Mouse (Mus musculus): ENCODE measurements around the gene Tob1. TPM values are rescaled to one million over a fixed set of nuclear protein-coding genes. Genes with fewer than 3 reads are reported as not detected.
A peak's percentile ranks its signal among the peaks of the same experiment; 100 is the strongest.

Tob1 gene
- total and polyA plus RNA-seq, 3 experiments, result 2.4 to 7.5 TPM; not detected in 1

DNA sequence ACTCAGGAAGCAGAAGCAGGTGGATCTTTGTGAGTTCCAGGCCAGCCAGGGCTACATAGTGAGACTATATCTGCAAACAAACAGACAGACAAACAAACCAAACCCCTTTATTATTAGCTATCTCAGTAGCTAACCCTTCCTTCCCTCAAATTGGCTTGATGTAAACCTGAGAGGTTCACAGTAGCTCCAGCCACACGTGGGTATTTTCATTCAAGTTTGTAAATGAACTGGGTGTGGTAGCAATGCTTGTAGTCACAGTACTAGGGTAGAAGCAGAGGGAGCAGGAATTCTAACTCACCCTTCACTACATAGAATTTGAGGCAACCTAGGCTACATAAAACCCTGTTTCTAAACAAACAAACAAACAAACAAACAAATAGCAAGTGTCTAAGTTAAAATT is 31.5 kb upstream of the Tob1 start:
- TF ChIP-seq HCFC1 (IDR thresholded peaks at IDR 0.05; ENCODE audit: low read depth, low read length) (no peak), POLR2AphosphoS2 (IDR thresholded peaks at IDR 0.05; ENCODE audit: low read length) (no peak), TCF12 (IDR thresholded peaks at IDR 0.05; ENCODE audit: low read depth, low read length) (no peak), POLR2AphosphoS5 (IDR thresholded peaks at IDR 0.05; ENCODE audit: borderline replicate concordance, low read depth, low read length) (no peak), ETS1 (IDR thresholded peaks at IDR 0.05; ENCODE audit: low read depth, low read length) (no peak), CTCF (IDR thresholded peaks at IDR 0.05 in 2 of 3, conservative IDR thresholded peaks at IDR 0.05 in 1 of 3; ENCODE audit: control insufficient read depth in 1 of 3, insufficient read depth in 1 of 3, low read depth in 2 of 3, low read length in 3 of 3, poor library complexity in 1 of 3, severe bottlenecking in 1 of 3) (no peak), KAT2A (conservative IDR thresholded peaks at IDR 0.05; ENCODE audit: low read depth, low read length) (no peak), SMC3 (IDR thresholded peaks at IDR 0.05; ENCODE audit: low read depth, low read length) (no peak), BHLHE40 (IDR thresholded peaks at IDR 0.05; ENCODE audit: borderline replicate concordance, low read depth, low read length) (no peak), NELFE (IDR thresholded peaks at IDR 0.05; ENCODE audit: low read depth, low read length) (no peak)
- Histone ChIP-seq H3K4me1 (ENCODE audit: control insufficient read depth in 1 of 2, insufficient read depth in 2 of 2, low read length in 2 of 2) (peaks cover 7 to 24% of the 10 kb centered on the region in 2 experiments), H3K27me3 (ENCODE audit: control insufficient read depth in 1 of 2, insufficient read depth in 2 of 2, low read length in 2 of 2) (peaks cover 0 to 4% of the 10 kb centered on the region in 2 experiments), H3K27ac (ENCODE audit: control insufficient read depth, low read depth, low read length) (no peak overlapping the region), H3K4me3 (ENCODE audit: control insufficient read depth in 1 of 2, insufficient read depth in 1 of 2, low read depth in 2 of 2, low read length in 2 of 2) (no peak overlapping the region), H3K79me2 (ENCODE audit: control insufficient read depth, insufficient read depth, low read length, poor library complexity) (no peaks in the 10 kb centered on the region), H3K9me3 (replicated peaks; ENCODE audit: insufficient read depth, low read length) (no peaks in the 10 kb centered on the region), H3K9ac (ENCODE audit: control insufficient read depth, low read depth, low read length, poor library complexity, severe bottlenecking) (no peak overlapping the region), H3K36me3 (ENCODE audit: control insufficient read depth in 1 of 2, insufficient read depth in 2 of 2, low read length in 2 of 2) (peaks cover 0 to 13% of the 10 kb centered on the region in 2 experiments; a peak in 2 of 4 replicates)
- no peak for DNase-seq (ENCODE audit: low read depth, low spot score)

DNA sequence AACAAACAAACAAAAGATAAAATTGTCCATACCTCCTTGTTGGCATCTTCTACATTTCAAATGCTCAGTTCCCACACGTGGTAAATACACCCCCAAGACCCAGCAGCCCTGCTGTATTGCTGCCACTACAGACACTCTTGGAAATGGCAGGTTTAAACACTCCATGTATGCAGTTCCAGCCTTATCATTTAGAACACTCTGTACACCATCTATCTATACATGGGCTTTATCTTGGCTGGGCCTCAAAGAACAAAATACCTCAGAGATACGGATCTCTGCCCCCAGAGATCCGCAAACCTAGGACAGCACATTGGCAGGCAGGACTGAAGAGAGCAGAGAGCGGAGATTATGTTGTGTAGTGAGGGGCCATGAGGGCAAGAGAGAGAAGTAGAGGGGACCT is 31.1 kb upstream of the Tob1 start:
- H3K79me2 ChIP-seq (ENCODE audit: control insufficient read depth, insufficient read depth, low read length, poor library complexity), result no peaks in the 10 kb centered on the region
- peaks cover 0 to 4% of the 10 kb centered on the region in 2 experiments for H3K27me3 ChIP-seq (ENCODE audit: control insufficient read depth in 1 of 2, insufficient read depth in 2 of 2, low read length in 2 of 2)
- peaks cover 0 to 13% of the 10 kb centered on the region in 2 experiments; a peak in 2 of 4 replicates for H3K36me3 ChIP-seq (ENCODE audit: control insufficient read depth in 1 of 2, insufficient read depth in 2 of 2, low read length in 2 of 2)

More for the DNA sequence above, 31.1 kb upstream of the Tob1 start:
- H3K4me3 ChIP-seq (ENCODE audit: control insufficient read depth in 1 of 2, insufficient read depth in 1 of 2, low read depth in 2 of 2, low read length in 2 of 2), result no peak overlapping the region
- no peak overlapping the region for H3K27ac ChIP-seq (ENCODE audit: control insufficient read depth, low read depth, low read length)
- TF ChIP-seq SMC3 (IDR thresholded peaks at IDR 0.05; ENCODE audit: low read depth, low read length), result no peak
- no peak for TF ChIP-seq MEF2A (IDR thresholded peaks at IDR 0.05; ENCODE audit: extremely low read depth, insufficient replicate concordance, low read depth, low read length, poor library complexity, severe bottlenecking)
- TF ChIP-seq CHD2 (IDR thresholded peaks at IDR 0.05; ENCODE audit: low read length), result no peak
- TF ChIP-seq HCFC1 (IDR thresholded peaks at IDR 0.05; ENCODE audit: low read depth, low read length), result no peak
- 0 out of 2 replicates have a peak, but pooled peaks have one; percentile 44 for TF ChIP-seq TCF12 (IDR thresholded peaks at IDR 0.05; ENCODE audit: low read depth, low read length)
- TF ChIP-seq MXI1 (IDR thresholded peaks at IDR 0.05; ENCODE audit: low read depth, low read length), result peak; percentile 15; the same call in 1 of the 2 replicates
- no peak for TF ChIP-seq CTCF (IDR thresholded peaks at IDR 0.05 in 2 of 3, conservative IDR thresholded peaks at IDR 0.05 in 1 of 3; ENCODE audit: control insufficient read depth in 1 of 3, insufficient read depth in 1 of 3, low read depth in 2 of 3, low read length in 3 of 3, poor library complexity in 1 of 3, severe bottlenecking in 1 of 3)
- TF ChIP-seq EP300 (IDR thresholded peaks at IDR 0.05; ENCODE audit: low read depth in 1 of 2, low read length in 2 of 2), result peak; percentile 19 to 43; a peak in 2 of 4 replicates
- TF ChIP-seq GATA1 (IDR thresholded peaks at IDR 0.05; ENCODE audit: low read depth, low read length), result peak; percentile 65
- no peak for TF ChIP-seq JUND (IDR thresholded peaks at IDR 0.05; ENCODE audit: low read depth, low read length)
- TF ChIP-seq POLR2A (IDR thresholded peaks at IDR 0.05; ENCODE audit: control insufficient read depth in 1 of 2, insufficient read depth in 1 of 2, low read depth in 1 of 2, low read length in 2 of 2, poor library complexity in 1 of 2), result no peak
- no peak overlapping the region for H3K9ac ChIP-seq (ENCODE audit: control insufficient read depth, low read depth, low read length, poor library complexity, severe bottlenecking)
- peaks cover 7 to 24% of the 10 kb centered on the region in 2 experiments for H3K4me1 ChIP-seq (ENCODE audit: control insufficient read depth in 1 of 2, insufficient read depth in 2 of 2, low read length in 2 of 2)
- no peaks in the 10 kb centered on the region for H3K9me3 ChIP-seq (replicated peaks; ENCODE audit: insufficient read depth, low read length)
- no peak for DNase-seq (ENCODE audit: low read depth, low spot score)
